8 mouse cellular contexts compared by ENCODE assay signal in the genomic region with DNA sequence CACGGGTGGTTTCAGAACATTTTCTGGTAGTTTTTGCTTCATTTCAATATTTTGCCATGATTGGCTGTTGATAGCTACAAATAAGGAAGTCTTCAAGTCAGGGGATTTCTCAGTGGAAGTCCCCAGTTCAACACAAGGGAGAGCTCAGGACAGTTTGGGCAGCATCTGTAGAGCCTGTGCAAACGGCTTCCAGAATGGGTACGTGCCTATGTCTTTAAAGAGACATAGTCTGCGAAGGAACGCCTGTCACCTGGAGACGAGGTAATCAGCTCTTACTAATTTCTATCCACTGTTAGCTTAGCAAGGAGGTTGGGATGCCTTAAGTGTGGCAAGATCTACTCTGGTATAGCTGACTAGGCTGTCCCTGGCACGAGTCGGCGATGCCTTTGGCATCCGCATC. TPM values are rescaled to one million over a fixed set of nuclear protein-coding genes. Genes with fewer than 3 reads are reported as not detected.
A peak's percentile ranks its signal among the peaks of the same experiment; 100 is the strongest.
DNase-seq lines count a peak whose midpoint lies in the region; ATAC-seq and TF ChIP-seq lines count a peak whose summit lies in the region.

A gene (plus strand): TSS at position 153 of the 400 bp plus-strand sequence.

- H3K4me2 ChIP-seq in forebrain, embryonic 16.5 days (ENCODE audit: low read length): no peak within 1 kb of the TSS
- no peak within 1 kb of the TSS for H3K4me2 ChIP-seq in liver, embryonic 12.5 days

- no peaks in the 10 kb centered on the region for H3K27me3 ChIP-seq in C2C12 (ENCODE audit: control insufficient read depth, insufficient read depth, insufficient read length)
- H3K27me3 ChIP-seq in forebrain, embryonic 16.5 days (replicated peaks; ENCODE audit: control insufficient read depth, insufficient read depth, low read length): no peaks in the 10 kb centered on the region
- no peaks in the 10 kb centered on the region for H3K27me3 ChIP-seq in hindbrain, embryonic 10.5 days (ENCODE audit: insufficient read depth, poor library complexity, severe bottlenecking)
- H3K27me3 ChIP-seq in liver, embryonic 12.5 days (replicated peaks): no peaks in the 10 kb centered on the region
- no peaks in the 10 kb centered on the region for H3K27me3 ChIP-seq in kidney, adult 2 months (replicated peaks; ENCODE audit: control insufficient read depth, insufficient read depth, low read length)

- peak; percentile 61 for DNase-seq in T-cell, adult 2 months (ENCODE audit: low spot score)
- DNase-seq in hindbrain, embryonic 10.5 days (ENCODE audit: low spot score): no peak
- DNase-seq in spleen, adult 18-20 months: peak; percentile 47 to 54
- no peak for DNase-seq in kidney, adult 2 months
- no peak for DNase-seq in frontal cortex, postnatal 25 days (ENCODE audit: low spot score in 2 of 2)

- no peak for TF ChIP-seq CTCF in C2C12 (IDR thresholded peaks at IDR 0.05; ENCODE audit: control insufficient read depth, insufficient read depth, insufficient read length)
- no peak for TF ChIP-seq CTCF in kidney, adult 2 months (conservative IDR thresholded peaks at IDR 0.05; ENCODE audit: insufficient read depth, insufficient read length, low read depth, low read length)

- TF ChIP-seq POLR2A in kidney, adult 2 months (IDR thresholded peaks at IDR 0.05; ENCODE audit: low read depth, low read length): no peak

- H3K4me1 ChIP-seq in forebrain, embryonic 16.5 days (replicated peaks; ENCODE audit: control insufficient read depth, insufficient read depth, low read length): no peaks in the 10 kb centered on the region
- no peaks in the 10 kb centered on the region for H3K4me1 ChIP-seq in hindbrain, embryonic 10.5 days (replicated peaks)
- H3K4me1 ChIP-seq in liver, embryonic 12.5 days: no peaks in the 10 kb centered on the region
- H3K4me1 ChIP-seq in kidney, adult 2 months (ENCODE audit: control insufficient read depth, insufficient read depth, low read length): no peaks in the 10 kb centered on the region

- H3K36me3 ChIP-seq in C2C12 (ENCODE audit: control insufficient read depth, insufficient read depth): no peaks in the 10 kb centered on the region
- no peaks in the 10 kb centered on the region for H3K36me3 ChIP-seq in forebrain, embryonic 16.5 days (ENCODE audit: control insufficient read depth, insufficient read depth)
- H3K36me3 ChIP-seq in hindbrain, embryonic 10.5 days: no peaks in the 10 kb centered on the region
- no peaks in the 10 kb centered on the region for H3K36me3 ChIP-seq in liver, embryonic 12.5 days
- no peaks in the 10 kb centered on the region for H3K36me3 ChIP-seq in kidney, adult 2 months (ENCODE audit: control insufficient read depth, insufficient read depth, low read length)

- H3K27ac ChIP-seq in forebrain, embryonic 16.5 days (ENCODE audit: low read length): no peak within 1 kb of the TSS
- no peak within 1 kb of the TSS for H3K27ac ChIP-seq in hindbrain, embryonic 10.5 days
- H3K27ac ChIP-seq in liver, embryonic 12.5 days: no peak within 1 kb of the TSS
- H3K27ac ChIP-seq in kidney, adult 2 months (ENCODE audit: insufficient read depth, low read depth, low read length): no peak within 1 kb of the TSS

- WGBS in forebrain, embryonic 16.5 days: 88% methylated on average over 10 of the region's 10 CpGs
- 88% methylated on average over 10 of the region's 10 CpGs for WGBS in hindbrain, embryonic 10.5 days
- WGBS in liver, embryonic 12.5 days (ENCODE audit: insufficient replicate concordance): 76% methylated on average over 10 of the region's 10 CpGs
- 85% methylated on average over 10 of the region's 10 CpGs for WGBS in kidney, adult 2 months

- no peak within 1 kb of the TSS for H3K9ac ChIP-seq in forebrain, embryonic 16.5 days (replicated peaks; ENCODE audit: low read depth, low read length)
- H3K9ac ChIP-seq in liver, embryonic 12.5 days: no peak within 1 kb of the TSS

- H3K79me3 ChIP-seq in C2C12 (ENCODE audit: low read depth): no peaks in the 10 kb centered on the region

- ATAC-seq in forebrain, embryonic 16.5 days: no peak
- ATAC-seq in liver, embryonic 12.5 days: no peak

- peak within 1 kb of the TSS; percentile 23 for H3K4me3 ChIP-seq in C2C12 (ENCODE audit: insufficient read depth, poor library complexity, severe bottlenecking)
- no peak within 1 kb of the TSS for H3K4me3 ChIP-seq in forebrain, embryonic 16.5 days (replicated peaks; ENCODE audit: low read length)
- no peak within 1 kb of the TSS for H3K4me3 ChIP-seq in hindbrain, embryonic 10.5 days
- H3K4me3 ChIP-seq in liver, embryonic 12.5 days: no peak within 1 kb of the TSS
- H3K4me3 ChIP-seq in kidney, adult 2 months (ENCODE audit: insufficient read depth, low read depth, low read length): no peak within 1 kb of the TSS

- no peaks in the 10 kb centered on the region for H3K9me3 ChIP-seq in forebrain, embryonic 16.5 days (ENCODE audit: control insufficient read depth, low read length)
- no peaks in the 10 kb centered on the region for H3K9me3 ChIP-seq in hindbrain, embryonic 10.5 days
- H3K9me3 ChIP-seq in liver, embryonic 12.5 days (replicated peaks): no peaks in the 10 kb centered on the region

- H3K79me2 ChIP-seq in C2C12 (ENCODE audit: control insufficient read depth, insufficient read depth): peaks cover 18% of the 10 kb centered on the region

- peak within 1 kb of the TSS; percentile 40 for H3ac ChIP-seq in C2C12 (ENCODE audit: control insufficient read depth, insufficient read length, low read depth)

TF ChIP-seq in C2C12, 6 proteins besides CTCF, POLR2A, EP300 and RAD21:
- no peak for TF ChIP-seq CEBPB (IDR thresholded peaks at IDR 0.05; ENCODE audit: low read depth)
- TF ChIP-seq MYOG (IDR thresholded peaks at IDR 0.05; ENCODE audit: control insufficient read depth, extremely low read depth, insufficient read length): no peak
- TF ChIP-seq MYOD1 (IDR thresholded peaks at IDR 0.05; ENCODE audit: control insufficient read depth, insufficient read length, low read depth): no peak
- TF ChIP-seq MAX (IDR thresholded peaks at IDR 0.05): no peak
- no peak for TF ChIP-seq USF1 (IDR thresholded peaks at IDR 0.05; ENCODE audit: low read depth)
- no peak for TF ChIP-seq FOSL1 (IDR thresholded peaks at IDR 0.05; ENCODE audit: insufficient read depth, low read length, poor library complexity, severe bottlenecking)

RNA-seq across cellular contexts. Expression of the gene that starts here (rescaled TPM):
- 8.5 TPM for polyA plus RNA-seq in C2C12 (2012; fragmentation: generic; extraction: Trizol)
- 30.0 and 33.6 TPM in 2 replicates for polyA plus RNA-seq in forebrain, embryonic 16.5 days (2015; fragmentation: Nextera tagmentation; extraction: Ambion mirVana)
- 22.2 and 23.3 TPM in 2 replicates for polyA plus RNA-seq in hindbrain, embryonic 10.5 days (2016; fragmentation: Nextera tagmentation; extraction: Ambion mirVana)
- polyA plus RNA-seq in liver, embryonic 12.5 days (2016; fragmentation: Nextera tagmentation; extraction: Ambion mirVana): 27.9 and 28.0 TPM in 2 replicates
- polyA plus RNA-seq in kidney, adult 2 months (2012; rRNA removed): 4.5 and 6.4 TPM in 2 replicates

Comparison
In these comparisons a context has a peak if more than half of its experiments do, and no peak if none do; other contexts are left out.
1. DNase-seq: peak in T-cell, adult 2 months (single experiment) and spleen, adult 18-20 months (2 of 2); none in hindbrain, embryonic 10.5 days (single experiment), kidney, adult 2 months (single experiment) and frontal cortex, postnatal 25 days (0 of 2).